Mouse (Mus musculus): Measurements from ENCODE around the gene Rassf10.

Rassf10 gene

DNA sequence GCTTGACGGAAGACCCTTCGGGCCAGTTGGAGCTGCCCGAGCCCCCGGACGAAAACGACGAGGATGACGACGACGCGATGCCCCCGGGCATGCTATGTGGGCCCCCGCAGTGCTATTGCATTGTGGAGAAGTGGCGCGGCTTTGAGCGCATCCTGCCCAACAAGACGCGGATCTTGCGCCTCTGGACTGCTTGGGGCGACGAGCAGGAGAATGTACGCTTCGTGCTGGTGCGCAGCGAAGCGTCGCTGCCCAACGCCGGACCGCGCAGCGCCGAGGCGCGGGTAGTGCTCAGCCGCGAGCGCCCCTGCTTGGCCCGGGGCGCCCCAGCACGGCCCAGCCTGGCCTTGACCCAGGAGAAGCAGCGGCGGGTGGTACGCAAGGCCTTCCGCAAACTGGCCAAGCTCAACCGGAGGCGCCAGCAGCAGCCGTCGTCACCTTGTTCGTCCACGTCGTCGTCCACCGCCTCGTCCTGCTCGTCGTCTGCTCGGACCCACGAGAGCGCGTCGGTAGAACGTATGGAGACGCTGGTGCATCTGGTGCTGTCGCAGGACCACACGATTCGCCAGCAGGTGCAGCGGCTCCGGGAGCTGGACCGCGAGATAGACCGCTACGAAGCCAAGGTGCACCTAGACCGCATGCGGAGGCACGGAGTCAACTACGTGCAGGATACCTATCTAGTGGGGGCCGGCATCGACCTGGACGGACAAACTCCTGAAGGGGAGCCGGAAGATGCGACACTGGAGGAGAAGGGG is 765 bp downstream of the Rassf10 start:
- no peak for TF ChIP-seq GATA4 (IDR thresholded peaks at IDR 0.05; ENCODE audit: insufficient replicate concordance, low read length)

DNA sequence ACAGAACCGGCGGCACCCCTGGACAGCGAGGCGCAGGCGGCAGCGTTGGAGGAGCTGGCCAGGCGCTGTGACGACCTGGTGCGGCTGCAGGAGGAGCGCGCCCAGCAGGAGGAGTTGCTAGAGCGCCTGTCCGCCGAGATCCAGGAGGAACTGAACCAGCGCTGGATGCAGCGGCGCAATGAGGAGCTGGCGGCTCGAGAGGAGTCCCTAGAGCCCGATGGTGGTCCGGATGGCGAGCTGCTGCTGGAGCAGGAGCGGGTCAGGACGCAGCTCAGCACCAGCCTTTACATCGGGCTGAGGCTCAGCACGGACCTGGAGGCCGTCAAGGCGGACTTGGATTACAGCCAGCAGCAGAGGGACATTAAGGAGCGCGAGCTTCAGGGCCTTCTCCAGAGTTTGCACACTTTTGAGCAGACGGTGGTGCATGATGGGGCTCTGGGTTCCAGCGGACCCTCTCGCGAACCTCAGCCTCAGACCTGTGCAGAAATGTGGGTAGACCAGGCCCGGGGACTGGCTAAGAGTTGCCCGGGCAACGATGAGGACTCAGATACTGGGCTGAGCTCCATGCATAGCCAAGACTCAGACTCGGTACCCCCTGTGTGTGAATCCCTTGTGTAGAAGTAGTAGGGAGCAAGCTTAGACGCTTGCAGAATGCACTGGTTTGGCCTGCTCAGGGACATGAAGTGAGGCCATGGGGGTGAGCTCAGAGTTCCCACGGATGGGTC is 1.5 kb downstream of the Rassf10 start:
- TF ChIP-seq GATA4 (IDR thresholded peaks at IDR 0.05; ENCODE audit: insufficient replicate concordance, low read length), result no peak

DNA sequence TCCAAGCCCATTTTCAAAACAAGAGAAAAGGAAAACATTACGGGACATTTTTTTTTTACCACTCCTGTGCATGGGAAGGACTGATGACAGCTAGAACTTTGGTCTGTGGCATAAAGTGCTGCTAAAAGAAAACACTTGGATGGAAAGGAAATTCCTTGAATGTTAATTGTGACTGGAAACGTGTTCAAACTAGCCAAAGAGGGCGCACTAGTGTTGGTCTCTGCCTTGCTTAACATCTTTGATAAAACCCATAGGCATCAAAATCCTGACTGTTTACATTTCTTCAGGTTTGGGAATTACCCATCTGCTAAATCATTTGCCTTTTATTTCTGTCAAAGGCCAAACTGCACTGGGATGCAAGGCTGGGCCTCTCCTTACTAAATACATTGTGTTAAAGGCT is 2.2 kb downstream of the Rassf10 start:
- no peak for TF ChIP-seq GATA4 (IDR thresholded peaks at IDR 0.05; ENCODE audit: insufficient replicate concordance, low read length)

DNA sequence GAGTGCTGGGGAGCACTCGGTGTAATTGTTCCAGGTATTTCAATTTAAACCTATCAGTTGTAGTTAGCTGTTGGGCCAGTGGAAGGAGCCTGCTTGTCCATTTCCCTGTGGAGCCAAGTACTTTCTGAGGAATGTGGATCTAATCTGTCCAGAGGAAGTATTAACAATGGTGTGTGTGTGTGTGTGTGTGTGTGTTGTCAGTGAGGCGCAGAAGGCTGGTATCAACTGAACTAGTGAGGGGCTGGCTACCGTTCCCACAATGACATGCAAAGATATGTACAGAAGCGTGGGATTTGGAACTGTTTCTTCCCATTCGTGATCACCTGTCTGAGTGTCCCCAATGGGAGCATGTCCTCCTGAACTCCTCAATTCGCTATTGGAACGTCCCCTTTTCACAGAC is 3.2 kb downstream of the Rassf10 start:
- no peak for TF ChIP-seq GATA4 (IDR thresholded peaks at IDR 0.05; ENCODE audit: insufficient replicate concordance, low read length)

GRCm38 (mm10) chr7:112957630-112958029 is 3.9 kb downstream of the Rassf10 start:
- TF ChIP-seq GATA4 (IDR thresholded peaks at IDR 0.05; ENCODE audit: insufficient replicate concordance, low read length), result no peak

- no peak for TF ChIP-seq GATA4 (IDR thresholded peaks at IDR 0.05; ENCODE audit: insufficient replicate concordance, low read length)
Observed at GRCm38 (mm10) chr7:112966382-112966781, 12.6 kb downstream of the Rassf10 start.

- no peak for TF ChIP-seq GATA4 (IDR thresholded peaks at IDR 0.05; ENCODE audit: insufficient replicate concordance, low read length)
Observed at GRCm38 (mm10) chr7:112966786-112967185, 13.0 kb downstream of the Rassf10 start.

GRCm38 (mm10) chr7:112983316-112983715 is 29.6 kb downstream of the Rassf10 start:
- TF ChIP-seq GATA4 (IDR thresholded peaks at IDR 0.05; ENCODE audit: insufficient replicate concordance, low read length), result no peak

DNA sequence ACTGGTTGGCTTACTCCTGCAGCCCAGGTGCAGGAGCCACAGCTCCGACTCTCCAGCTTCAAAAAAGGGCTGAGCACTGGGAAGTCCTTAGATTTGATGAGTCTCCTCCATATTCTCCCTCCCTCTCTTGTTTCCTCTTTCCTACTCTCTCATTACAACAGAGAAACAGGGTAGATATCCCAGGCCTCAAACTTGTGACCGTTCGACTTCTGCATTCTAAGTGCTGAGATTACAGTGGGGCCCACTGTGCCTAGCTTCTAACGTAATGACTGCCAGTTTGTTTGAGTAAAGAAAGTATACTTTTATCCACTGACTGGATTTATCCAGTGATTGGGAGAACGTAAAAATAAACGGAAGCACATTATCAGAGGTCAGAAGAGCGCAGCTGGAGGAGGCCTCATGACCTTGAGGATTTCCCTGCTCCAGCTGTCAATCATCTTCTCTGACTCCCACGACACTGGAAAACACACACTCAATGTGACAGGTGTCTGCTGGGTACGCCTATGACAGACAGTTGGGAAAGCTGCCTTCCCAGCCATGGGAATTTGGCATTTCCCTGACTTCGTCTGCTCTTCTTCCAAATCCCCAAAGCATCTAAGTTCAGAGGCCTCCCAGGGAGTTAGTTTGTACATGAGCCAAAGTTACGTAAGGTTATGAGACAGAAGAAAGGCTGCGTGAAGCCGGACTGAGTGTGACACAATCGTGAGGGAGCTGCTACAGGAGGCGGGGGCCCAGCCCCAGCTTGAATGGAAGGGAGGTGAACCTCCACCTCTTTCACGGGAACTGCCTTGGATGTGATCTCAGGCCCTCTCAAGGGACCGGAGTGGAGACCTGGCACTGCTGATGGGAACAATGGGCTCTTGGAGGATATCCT is 31.2 kb downstream of the Rassf10 start:
- TF ChIP-seq GATA4 (IDR thresholded peaks at IDR 0.05; ENCODE audit: insufficient replicate concordance, low read length), result no peak

GRCm38 (mm10) chr7:112985578-112985949 is 31.8 kb downstream of the Rassf10 start:
- TF ChIP-seq GATA4 (IDR thresholded peaks at IDR 0.05; ENCODE audit: insufficient replicate concordance, low read length), result no peak

- no peak for TF ChIP-seq GATA4 (IDR thresholded peaks at IDR 0.05; ENCODE audit: insufficient replicate concordance, low read length)
Observed at GRCm38 (mm10) chr7:112992928-112993327, 39.2 kb downstream of the Rassf10 start.

DNA sequence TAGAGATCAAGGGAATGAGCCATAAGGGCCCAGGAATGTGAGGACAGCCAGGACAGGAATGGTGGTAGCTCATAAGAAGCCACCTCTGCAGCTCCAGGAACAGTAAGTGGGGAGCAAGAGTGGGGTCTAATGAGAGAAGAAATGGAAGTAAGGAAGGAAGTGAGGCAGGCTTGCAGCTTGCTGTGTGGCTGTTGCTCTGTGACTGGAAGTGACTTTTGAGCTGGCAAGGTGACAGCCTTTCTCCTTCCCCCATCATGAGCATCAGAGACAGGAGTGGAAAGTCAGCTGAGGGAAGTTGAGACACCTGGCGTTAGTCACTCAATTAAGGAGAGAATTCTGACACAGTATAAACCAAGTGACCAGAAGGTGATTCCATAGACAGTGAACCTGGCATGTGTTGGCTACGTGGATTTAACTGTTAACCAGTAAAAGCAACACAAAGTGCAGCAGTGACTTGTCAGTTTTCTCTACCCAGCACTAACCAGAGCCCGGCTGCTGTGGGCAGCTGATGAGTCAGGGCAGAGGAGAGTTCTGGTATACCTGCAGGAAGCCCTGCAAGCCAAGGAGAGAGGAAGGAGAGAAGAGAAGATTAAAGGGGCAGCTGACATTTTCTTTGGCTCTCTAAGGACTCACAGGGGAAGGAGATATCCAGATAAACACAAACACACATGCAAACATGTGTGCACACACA is 49.9 kb downstream of the Rassf10 start:
- no peak for TF ChIP-seq GATA4 (IDR thresholded peaks at IDR 0.05; ENCODE audit: insufficient replicate concordance, low read length)

- no peak for TF ChIP-seq GATA4 (IDR thresholded peaks at IDR 0.05; ENCODE audit: insufficient replicate concordance, low read length)
Observed at GRCm38 (mm10) chr7:113005726-113006125, 52.0 kb downstream of the Rassf10 start.
